Mouse (Mus musculus): Measurements from ENCODE around the gene Celsr3.

The Celsr3 gene

DNA sequence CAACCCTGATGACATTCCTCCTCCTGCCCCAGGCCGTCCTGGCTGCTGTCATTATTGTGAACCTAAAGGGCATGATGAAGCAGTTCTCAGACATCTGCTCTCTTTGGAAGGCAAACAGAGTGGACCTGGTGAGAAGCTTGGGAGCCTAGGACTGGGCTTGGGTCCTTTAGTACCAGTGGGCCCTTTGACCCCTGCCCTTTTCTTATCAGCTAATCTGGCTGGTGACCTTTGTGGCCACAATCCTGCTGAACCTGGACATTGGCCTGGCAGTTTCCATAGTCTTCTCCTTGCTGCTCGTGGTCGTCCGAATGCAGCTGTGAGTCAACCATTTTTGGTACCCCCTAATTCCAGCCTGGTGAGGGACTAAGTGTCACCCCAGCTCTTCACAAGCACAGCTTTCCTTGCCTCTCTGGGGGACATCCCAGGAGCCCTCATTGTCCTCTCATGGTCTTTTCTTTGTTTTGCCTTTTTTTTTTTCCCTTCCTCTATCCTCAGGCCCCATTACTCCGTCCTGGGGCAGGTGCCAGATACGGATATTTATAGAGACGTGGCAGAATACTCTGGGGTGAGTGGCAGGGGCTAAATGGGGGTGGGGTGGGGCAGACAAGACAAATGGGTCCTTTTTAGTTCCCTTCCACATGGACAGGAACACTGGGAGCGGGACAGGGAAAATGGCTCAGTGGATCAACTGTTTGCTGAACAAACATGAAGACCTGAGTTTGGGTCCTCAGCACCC is 32.8 kb downstream of the Celsr3 start:
- CTCF ChIA-PET, result interaction anchor here in 1 of 4 experiments (0.6 kb wide), 1 partner anchor 59 kb away, joined by 4 read pairs; no protein-coding TSS in a partner anchor

More for the DNA sequence above, 32.8 kb downstream of the Celsr3 start:
- POLR2A ChIA-PET, result interaction anchor here in 3 of 4 experiments (0.6 to 1.6 kb wide), 7 partner anchors 26 to 1108 kb away, joined by 3 to 4 read pairs (median 3); no protein-coding TSS in a partner anchor

Measured in embryonic stem cell, embryonic (primary cell).